Mouse (Mus musculus) stomach, embryonic 16.5 days (tissue): ENCODE measurements at regions not wholly inside any gene's neighbourhood (a gene's known extent, or its start where the extent isn't known, plus 50 kb on each side); places are given as distances from the start of the nearest gene placed in this dataset.

ENCODE experiments used
- ATAC-seq: fragments of 200-750 bp; cut with Nextera tagmentation; 2 replicates; pipeline ENCODE4 v1.8.0; 2017; ENCODE audit warnings: moderate number of reproducible peaks, moderate TSS enrichment; ENCODE audit not compliant: insufficient read depth, low FRiP score
- H3K27ac ChIP-seq: fragments of 300-500 bp; sonication (generic); 2 replicates; pipeline ENCODE4 v1.5.1; 2014; ENCODE audit warnings: low read length
- H3K27me3 ChIP-seq: fragments of 300-500 bp; sonication (generic); 2 replicates; pipeline ENCODE4 v1.6.1; 2014; ENCODE audit warnings: low read length, control low read depth, mixed read lengths; ENCODE audit not compliant: control insufficient read depth, insufficient read depth
- H3K36me3 ChIP-seq: fragments of 300-500 bp; sonication (generic); 2 replicates; pipeline ENCODE4 v1.6.1; 2014; ENCODE audit warnings: low read length; ENCODE audit not compliant: control insufficient read depth, insufficient read depth
- H3K4me1 ChIP-seq: fragments of 300-500 bp; sonication (generic); 2 replicates; pipeline ENCODE4 v1.6.1; 2014; ENCODE audit warnings: low read length, control low read depth, mixed read lengths; ENCODE audit not compliant: control insufficient read depth, insufficient read depth
- H3K4me2 ChIP-seq: fragments of 300-500 bp; sonication (generic); 2 replicates; pipeline ENCODE4 v1.6.1; 2014; ENCODE audit warnings: low read depth, low read length, mixed read lengths
- H3K4me3 ChIP-seq: fragments of 300-500 bp; sonication (generic); replicated peaks from 2 replicates; pipeline ENCODE4 v1.5.1; 2014; ENCODE audit warnings: mild to moderate bottlenecking, low read length
- H3K9ac ChIP-seq: fragments of 300-500 bp; sonication (generic); 2 replicates; pipeline ENCODE4 v1.6.1; 2014; ENCODE audit warnings: low read length
- H3K9me3 ChIP-seq: fragments of 300-500 bp; sonication (generic); replicated peaks from 2 replicates; pipeline ENCODE4 v1.6.1; 2016; ENCODE audit warnings: low read length, control low read depth; ENCODE audit not compliant: control insufficient read depth
- WGBS: fragments of 180-500 bp; shearing (Covaris S2); extraction: QIAGEN DNeasy Blood & Tissue Kit; methylation state at CpG from one replicate; pipeline ENCODE4 v1.1.7; 2014; 5-methylcytosine and 5-hydroxymethylcytosine counted together

GRCm38 (mm10) chr10:91734691-91735090 lies 553.6 kb upstream of the Tmpo start:
- Histone ChIP-seq H3K4me1 (no peaks in the 10 kb centered on the region), H3K9ac (no peak overlapping the region), H3K27ac (no peak overlapping the region), H3K36me3 (no peaks in the 10 kb centered on the region), H3K27me3 (no peaks in the 10 kb centered on the region), H3K9me3 (no peaks in the 10 kb centered on the region), H3K4me3 (no peak overlapping the region), H3K4me2 (no peak overlapping the region)
- ATAC-seq: no peak
- 81% methylated on average over 8 of the region's 8 CpGs for WGBS

DNA sequence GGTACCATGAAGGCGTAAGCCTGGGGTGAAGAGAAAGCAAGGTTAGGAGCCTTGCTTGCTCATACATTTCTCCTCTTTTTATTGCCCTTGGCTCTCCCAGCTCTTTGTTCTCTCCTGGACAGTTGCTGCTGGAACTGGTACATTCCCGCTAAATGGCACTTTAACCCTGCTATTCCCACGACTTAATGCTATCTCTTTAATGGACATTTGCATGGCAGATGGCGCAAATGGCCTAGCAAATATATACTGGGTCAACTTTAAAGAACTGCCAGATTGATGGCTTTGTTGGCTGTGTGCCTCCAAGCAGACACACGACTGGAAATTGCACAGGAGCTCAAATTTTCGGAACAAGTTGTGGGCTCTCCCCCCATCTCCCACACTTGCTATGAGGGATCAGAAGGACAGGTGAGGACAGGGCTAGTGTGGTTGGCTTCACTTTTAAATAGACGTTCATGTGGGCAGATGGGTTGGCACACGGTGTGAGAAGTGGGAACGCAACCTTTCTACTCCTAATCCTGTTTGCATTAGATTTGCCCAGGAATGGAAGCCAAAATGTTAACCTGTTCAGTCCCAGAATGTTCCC lies 551.0 kb upstream of the Tmpo start:
- H3K9ac ChIP-seq: no peak overlapping the region
- H3K27ac ChIP-seq: no peak overlapping the region
- 51% methylated on average over 9 of the region's 9 CpGs for WGBS
- no peaks in the 10 kb centered on the region for H3K4me1 ChIP-seq
- H3K4me2 ChIP-seq: no peak overlapping the region
- no peak overlapping the region for H3K4me3 ChIP-seq
- no peaks in the 10 kb centered on the region for H3K36me3 ChIP-seq
- H3K9me3 ChIP-seq: no peaks in the 10 kb centered on the region
- no peak for ATAC-seq
- no peaks in the 10 kb centered on the region for H3K27me3 ChIP-seq

GRCm38 (mm10) chr10:91730062-91730461 lies 548.9 kb upstream of the Tmpo start:
- Histone ChIP-seq H3K36me3 (no peaks in the 10 kb centered on the region), H3K27ac (no peak overlapping the region), H3K9ac (no peak overlapping the region), H3K27me3 (no peaks in the 10 kb centered on the region), H3K9me3 (no peaks in the 10 kb centered on the region), H3K4me1 (no peaks in the 10 kb centered on the region), H3K4me3 (no peak overlapping the region), H3K4me2 (no peak overlapping the region)
- WGBS: 87% methylated on average over 6 of the region's 6 CpGs
- no peak for ATAC-seq

- no peaks in the 10 kb centered on the region for H3K36me3 ChIP-seq
- no peak overlapping the region for H3K4me3 ChIP-seq
- no peaks in the 10 kb centered on the region for H3K4me1 ChIP-seq
- WGBS: 78% methylated on average over 9 of the region's 9 CpGs
- no peak overlapping the region for H3K4me2 ChIP-seq
- no peaks in the 10 kb centered on the region for H3K9me3 ChIP-seq
- H3K27ac ChIP-seq: no peak overlapping the region
- ATAC-seq: no peak
- no peaks in the 10 kb centered on the region for H3K27me3 ChIP-seq
- no peak overlapping the region for H3K9ac ChIP-seq
These were observed 538.7 kb upstream of the Tmpo start for GRCm38 (mm10) chr10:91719561-91720371.

DNA sequence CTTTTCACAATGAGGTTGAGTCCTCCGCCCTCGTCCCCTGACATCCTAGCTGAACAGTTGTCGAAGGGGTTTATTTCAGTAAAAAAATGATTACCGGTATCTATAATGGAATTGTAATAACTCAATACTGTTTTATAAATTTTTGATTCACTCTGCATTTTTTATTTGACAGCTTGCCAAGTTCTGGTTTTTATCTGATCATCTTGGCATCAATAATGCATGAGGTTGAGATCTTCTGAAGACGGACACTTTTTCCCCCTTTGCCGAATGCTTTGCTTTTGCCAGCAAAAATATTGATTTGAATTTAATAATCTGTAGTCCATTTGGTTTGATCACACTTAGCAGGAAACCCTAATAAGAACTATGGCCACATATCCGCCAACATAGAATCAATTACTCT lies 535.5 kb upstream of the Tmpo start:
- no peak overlapping the region for H3K4me3 ChIP-seq
- 85% methylated on average over 7 of the region's 7 CpGs for WGBS
- ATAC-seq: no peak

GRCm38 (mm10) chr10:91714648-91715047 lies 533.5 kb upstream of the Tmpo start:
- Histone ChIP-seq H3K27me3 (no peaks in the 10 kb centered on the region), H3K4me3 (no peak overlapping the region), H3K9me3 (no peaks in the 10 kb centered on the region), H3K36me3 (no peaks in the 10 kb centered on the region), H3K4me1 (no peaks in the 10 kb centered on the region), H3K27ac (no peak overlapping the region), H3K4me2 (no peak overlapping the region), H3K9ac (no peak overlapping the region)
- WGBS: 83% methylated on average over 3 of the region's 3 CpGs
- ATAC-seq: no peak

More for the DNA sequence above, 535.5 kb upstream of the Tmpo start:
- H3K36me3 ChIP-seq: no peaks in the 10 kb centered on the region
- no peaks in the 10 kb centered on the region for H3K9me3 ChIP-seq
- H3K27ac ChIP-seq: no peak overlapping the region
- H3K9ac ChIP-seq: no peak overlapping the region
- no peak overlapping the region for H3K4me2 ChIP-seq
- no peaks in the 10 kb centered on the region for H3K4me1 ChIP-seq
- no peaks in the 10 kb centered on the region for H3K27me3 ChIP-seq

DNA sequence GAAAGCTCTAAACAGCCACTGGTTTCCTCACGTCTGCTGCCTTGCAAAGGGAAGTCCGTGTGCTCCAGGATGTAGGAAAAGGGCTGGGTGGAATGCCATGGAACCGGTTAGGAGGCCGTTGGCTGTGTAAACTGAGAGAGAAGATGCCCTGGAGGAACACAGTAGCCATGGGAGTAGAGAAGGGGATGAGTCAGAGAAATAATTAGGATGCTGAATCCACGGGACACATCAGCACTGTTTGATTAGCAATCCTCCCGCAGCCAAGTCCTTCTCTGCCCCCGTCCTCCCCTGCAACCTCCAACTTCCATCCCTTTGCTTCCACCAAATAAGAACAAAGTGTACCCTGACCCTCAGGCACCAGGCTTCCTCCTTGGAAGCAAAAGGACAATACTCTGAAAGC lies 532.4 kb upstream of the Tmpo start:
- Histone ChIP-seq H3K9ac (no peak overlapping the region), H3K9me3 (no peaks in the 10 kb centered on the region), H3K4me1 (no peaks in the 10 kb centered on the region), H3K4me3 (no peak overlapping the region), H3K36me3 (no peaks in the 10 kb centered on the region), H3K27me3 (no peaks in the 10 kb centered on the region), H3K27ac (no peak overlapping the region), H3K4me2 (no peak overlapping the region)
- no peak for ATAC-seq
- WGBS: 44% methylated on average over 7 of the region's 7 CpGs

- WGBS: 89% methylated on average over 3 of the region's 3 CpGs
- H3K4me1 ChIP-seq: no peaks in the 10 kb centered on the region
- H3K4me3 ChIP-seq: no peak overlapping the region
- H3K4me2 ChIP-seq: no peak overlapping the region
- H3K27me3 ChIP-seq: no peaks in the 10 kb centered on the region
- no peak overlapping the region for H3K27ac ChIP-seq
- no peaks in the 10 kb centered on the region for H3K36me3 ChIP-seq
- H3K9me3 ChIP-seq: no peaks in the 10 kb centered on the region
- no peak overlapping the region for H3K9ac ChIP-seq
- no peak for ATAC-seq
These were observed 525.7 kb upstream of the Tmpo start for GRCm38 (mm10) chr10:91706816-91707215.

- no peak overlapping the region for H3K27ac ChIP-seq
- no peaks in the 10 kb centered on the region for H3K4me1 ChIP-seq
- 60% methylated on average over 3 of the region's 3 CpGs for WGBS
- H3K9ac ChIP-seq: no peak overlapping the region
- no peak overlapping the region for H3K4me2 ChIP-seq
- no peaks in the 10 kb centered on the region for H3K36me3 ChIP-seq
- H3K27me3 ChIP-seq: no peaks in the 10 kb centered on the region
- no peak for ATAC-seq
- no peaks in the 10 kb centered on the region for H3K9me3 ChIP-seq
- no peak overlapping the region for H3K4me3 ChIP-seq
These were observed 523.6 kb upstream of the Tmpo start for GRCm38 (mm10) chr10:91704751-91705150.
